Mouse (Mus musculus): Measurements from ENCODE around the gene Lyzl6. TPM values are rescaled to one million over a fixed set of nuclear protein-coding genes. Genes with fewer than 3 reads are reported as not detected.
"Not testable (repeated sequence)": the region's sequence is repeated elsewhere in the genome, so short reads cannot be mapped to it uniquely, and the experiment has no call there.

Lyzl6 gene
- not detected in 2 replicates for polyA plus RNA-seq (2012; rRNA removed)

DNA sequence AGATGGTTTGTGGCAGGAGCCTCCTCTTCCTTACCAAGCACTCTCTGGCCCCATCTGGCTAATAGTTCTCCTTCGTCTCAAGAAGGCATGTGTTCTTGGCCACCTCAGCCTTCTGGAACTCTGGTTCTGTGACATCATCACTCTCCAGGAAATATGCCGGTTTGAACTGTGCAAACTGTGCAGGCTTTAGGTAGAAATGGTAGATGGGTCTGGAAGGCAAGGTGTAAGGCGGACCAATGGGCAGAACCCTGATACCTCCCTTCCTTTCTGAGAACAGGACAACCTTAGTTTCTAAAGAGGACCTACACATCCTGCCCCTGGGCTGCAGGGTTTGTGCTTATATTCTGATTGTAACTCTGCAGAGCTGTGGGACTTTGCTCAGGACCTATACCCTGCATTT, at the start of gene Lyzl6:
Gene Lyzl6, minus strand, starts transcription at position 101 of the 400 bp plus-strand sequence.
- DNase-seq (ENCODE audit: low read depth, low spot score): no peak
- WGBS: 69% methylated on average over 3 of the region's 3 CpGs

- no peak for DNase-seq (ENCODE audit: low read depth, low spot score)
- 81% methylated on average over 6 of the region's 6 CpGs for WGBS
Measured at GRCm38 (mm10) chr11:103686706-103687105, 48.0 kb upstream of the Lyzl6 start.

GRCm38 (mm10) chr11:103685261-103685736, 46.6 kb upstream of the Lyzl6 start:
- DNase-seq (ENCODE audit: low read depth, low spot score): no peak
- 84% methylated on average over 7 of the region's 7 CpGs for WGBS

DNA sequence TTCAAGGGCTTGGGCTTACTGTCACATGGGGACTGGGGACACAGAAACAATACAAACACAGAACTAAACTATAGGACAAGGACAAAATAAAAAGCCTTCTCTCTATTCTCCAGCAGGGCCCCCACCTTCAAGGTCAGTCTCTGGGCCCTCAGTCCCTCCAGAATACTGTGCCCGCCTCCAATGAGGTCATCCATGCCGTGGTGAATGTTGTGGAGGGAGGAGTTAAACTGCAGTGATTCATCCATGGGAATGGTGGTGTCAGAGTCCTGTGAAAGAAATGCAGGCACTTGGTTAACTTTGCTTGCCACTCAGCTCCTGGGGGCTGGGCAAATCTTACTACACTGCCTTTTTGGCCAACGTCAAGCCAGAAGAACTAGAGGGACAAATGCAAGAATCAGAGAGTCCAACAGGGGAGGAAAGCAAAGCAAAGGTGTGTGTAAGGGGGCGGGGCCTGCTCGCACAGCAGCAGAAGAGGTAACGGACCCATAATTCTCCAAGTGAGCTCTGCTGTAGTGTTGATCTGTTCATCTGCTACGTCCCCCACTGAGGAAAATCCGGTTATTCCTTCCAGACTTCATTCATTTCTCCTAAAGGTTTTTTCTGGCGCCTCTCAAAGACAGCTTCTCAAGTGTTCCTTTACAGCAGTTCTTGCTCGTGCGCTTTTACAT, 45.1 kb upstream of the Lyzl6 start:
- no peak for DNase-seq (ENCODE audit: low read depth, low spot score)
- WGBS: 82% methylated on average over 11 of the region's 11 CpGs

DNA sequence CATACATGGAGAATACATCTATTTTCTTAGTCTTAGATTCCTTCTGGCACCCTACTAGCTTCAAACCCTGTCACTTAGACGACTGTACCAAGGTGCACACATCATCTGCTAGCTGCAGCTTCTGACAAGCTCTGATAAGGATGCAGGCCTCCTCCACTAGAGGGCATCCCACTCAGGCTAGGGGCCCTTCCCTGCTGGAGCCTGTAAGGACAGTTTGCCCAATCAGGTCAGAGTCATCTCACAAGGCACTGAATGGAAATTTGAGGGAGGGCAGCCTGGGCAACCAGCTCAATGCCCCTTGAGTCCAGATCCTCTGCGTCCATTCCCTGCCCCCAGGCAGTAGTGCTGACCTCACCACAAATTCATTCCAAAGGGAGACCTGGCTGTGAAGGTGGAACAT, 38.4 kb upstream of the Lyzl6 start:
- WGBS: 44% methylated on average over 2 of the region's 2 CpGs
- not testable (repeated sequence) for DNase-seq (ENCODE audit: low read depth, low spot score)

DNA sequence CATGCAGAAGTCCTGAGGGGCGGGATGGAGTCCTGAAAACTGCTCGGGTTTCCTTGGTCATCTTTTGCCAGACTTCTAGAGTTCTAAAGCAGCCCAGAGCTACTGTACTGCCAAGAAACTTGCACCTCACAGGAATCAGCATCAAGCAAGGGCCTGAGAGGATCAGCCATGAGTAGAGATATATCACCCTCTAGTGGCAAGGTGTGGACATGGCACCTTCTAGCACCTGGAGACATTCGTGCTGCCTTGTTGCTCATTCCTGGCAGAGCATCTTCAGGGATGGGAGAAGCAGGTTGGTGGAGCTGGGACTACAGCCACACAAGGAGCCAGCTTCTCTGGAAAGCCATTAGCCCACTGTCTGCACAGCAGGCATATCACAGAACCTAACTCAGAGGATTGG, 36.9 kb upstream of the Lyzl6 start:
- 45% methylated on average over 3 of the region's 3 CpGs for WGBS
- DNase-seq (ENCODE audit: low read depth, low spot score): no peak

- DNase-seq (ENCODE audit: low read depth, low spot score): no peak
- 68% methylated on average over 13 of the region's 13 CpGs for WGBS
Measured at GRCm38 (mm10) chr11:103666907-103667426, 28.3 kb upstream of the Lyzl6 start.

- no peak for DNase-seq (ENCODE audit: low read depth, low spot score)
- 43% methylated on average over 10 of the region's 10 CpGs for WGBS
Measured at GRCm38 (mm10) chr11:103666181-103666906, 27.7 kb upstream of the Lyzl6 start.

GRCm38 (mm10) chr11:103665695-103666094, 27.0 kb upstream of the Lyzl6 start:
- DNase-seq (ENCODE audit: low read depth, low spot score): no peak
- 36% methylated on average over 1 of the region's 1 CpGs for WGBS

DNA sequence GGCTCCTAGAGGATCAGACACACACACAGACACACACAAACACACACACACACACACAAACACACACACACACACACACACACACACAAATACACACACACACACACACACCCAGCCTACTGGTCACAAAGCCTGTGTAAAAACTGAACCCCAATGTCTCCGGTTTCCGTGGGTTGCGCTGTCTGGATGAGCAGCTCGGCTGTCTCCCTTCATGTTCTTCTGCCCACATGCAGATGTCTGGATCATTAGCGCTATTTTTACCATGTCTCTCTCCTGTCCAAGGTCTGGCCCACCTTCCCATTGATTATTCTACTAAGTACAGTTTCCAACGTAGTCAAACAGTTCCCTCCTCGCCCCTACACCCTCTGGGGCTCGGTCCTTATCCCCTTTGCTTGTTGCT, 24.4 kb upstream of the Lyzl6 start:
- 78% methylated on average over 8 of the region's 8 CpGs for WGBS
- no peak for DNase-seq (ENCODE audit: low read depth, low spot score)

DNA sequence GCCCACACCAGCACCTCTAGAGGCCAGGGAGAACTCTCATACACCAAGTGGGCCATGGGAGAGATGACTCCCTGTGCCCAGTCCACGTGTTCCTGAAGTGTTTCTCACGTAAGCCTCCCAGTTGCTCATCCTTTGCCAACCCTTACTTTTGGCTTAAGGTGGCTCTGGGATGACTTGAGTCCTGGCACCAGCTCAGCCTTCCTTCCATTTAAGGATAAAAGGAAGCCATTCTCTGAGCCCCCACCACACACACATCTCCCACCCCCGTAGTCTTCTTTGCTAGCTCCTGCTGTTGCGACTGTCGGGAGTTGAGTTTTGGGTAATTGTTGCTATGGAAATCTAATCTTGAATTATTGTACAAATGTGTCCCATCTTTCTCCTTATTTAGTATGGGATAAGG, 23.9 kb upstream of the Lyzl6 start:
- DNase-seq (ENCODE audit: low read depth, low spot score): no peak
- WGBS: 70% methylated on average over 5 of the region's 5 CpGs

DNA sequence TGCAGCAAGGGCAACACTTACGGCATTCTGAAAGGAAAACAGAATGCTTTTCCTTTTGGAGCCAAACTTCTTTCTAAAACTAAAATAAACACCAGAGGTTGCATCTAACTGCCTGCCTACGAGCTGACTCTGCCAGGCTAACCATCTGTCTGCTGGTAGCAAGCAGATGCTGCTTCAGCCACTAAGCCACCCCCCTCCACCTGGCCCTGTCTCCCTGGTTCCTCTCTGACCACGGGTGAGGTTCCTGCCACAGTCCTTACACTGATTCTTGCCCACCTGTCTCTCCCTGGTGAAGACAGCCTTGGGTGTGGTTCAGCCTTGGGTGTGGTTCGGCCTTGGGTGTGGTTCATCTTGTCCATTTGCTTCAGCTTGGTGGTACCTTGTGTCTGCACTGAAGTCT, 23.2 kb upstream of the Lyzl6 start:
- 33% methylated on average over 4 of the region's 4 CpGs for WGBS
- DNase-seq (ENCODE audit: low read depth, low spot score): no peak

DNA sequence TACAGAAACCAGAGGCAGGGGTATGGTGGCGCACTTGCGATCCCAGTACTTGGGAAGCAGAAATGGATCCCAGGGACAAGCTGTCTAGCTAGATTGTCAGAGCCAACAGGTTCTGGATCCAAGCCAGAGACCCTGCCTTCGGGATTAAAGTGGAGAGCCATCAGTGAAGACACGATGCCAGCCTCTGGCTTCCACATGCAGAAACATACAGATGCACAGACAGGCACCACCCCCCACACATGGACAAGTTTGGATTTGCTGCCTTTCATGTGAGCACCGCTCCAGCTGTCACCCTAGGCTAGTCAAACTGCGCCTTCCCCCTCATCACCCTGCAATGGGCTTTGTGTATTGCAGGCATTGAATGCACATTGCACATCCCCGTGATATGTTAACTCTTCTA, 19.5 kb upstream of the Lyzl6 start:
- 88% methylated on average over 7 of the region's 7 CpGs for WGBS
- no peak for DNase-seq (ENCODE audit: low read depth, low spot score)

DNA sequence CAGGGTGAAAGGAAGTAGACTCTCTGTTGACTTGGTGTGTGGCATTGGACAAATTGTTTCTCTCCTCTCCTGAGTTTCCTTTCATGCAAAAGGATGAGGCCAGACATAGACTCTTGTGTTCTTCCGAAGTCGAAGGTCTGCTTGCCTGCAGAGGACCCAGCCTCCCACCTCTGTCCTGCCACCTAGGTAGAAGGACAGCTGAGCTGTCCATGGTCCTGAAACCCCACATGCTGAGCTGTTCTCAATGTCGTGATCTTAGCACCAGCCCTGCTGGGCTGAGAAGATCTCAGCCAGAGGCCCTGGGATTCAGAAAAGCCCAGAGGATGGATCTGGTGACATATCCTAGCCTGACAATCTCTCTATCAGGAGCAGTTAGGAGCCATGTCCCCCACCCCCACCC, 17.8 kb upstream of the Lyzl6 start:
- WGBS: 7% methylated on average over 3 of the region's 3 CpGs
- no peak for DNase-seq (ENCODE audit: low read depth, low spot score)

- DNase-seq (ENCODE audit: low read depth, low spot score): peak; percentile 21
- WGBS: 26% methylated on average over 10 of the region's 10 CpGs
Measured at GRCm38 (mm10) chr11:103653359-103653965, 14.8 kb upstream of the Lyzl6 start.

DNA sequence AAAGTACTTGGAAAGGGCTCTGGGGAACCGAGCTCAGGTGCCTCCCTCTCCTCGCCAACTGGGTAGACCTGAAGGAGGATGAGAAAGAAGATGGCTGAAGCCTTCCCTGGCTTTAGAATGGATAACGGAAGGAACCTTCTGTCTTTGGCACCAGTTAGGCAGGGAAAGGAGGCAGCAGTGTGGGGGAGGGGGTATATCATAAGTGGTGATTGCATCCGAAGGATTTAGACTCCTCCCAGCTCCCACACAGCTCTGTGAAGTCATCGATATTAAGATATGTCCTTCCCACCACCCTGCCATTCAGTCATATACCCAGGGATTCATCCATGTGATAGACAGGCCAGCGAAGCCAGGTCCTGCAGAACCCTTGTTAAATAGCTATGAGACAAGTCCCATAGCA, 12.7 kb upstream of the Lyzl6 start:
- no peak for DNase-seq (ENCODE audit: low read depth, low spot score)
- WGBS: 75% methylated on average over 6 of the region's 6 CpGs

DNA sequence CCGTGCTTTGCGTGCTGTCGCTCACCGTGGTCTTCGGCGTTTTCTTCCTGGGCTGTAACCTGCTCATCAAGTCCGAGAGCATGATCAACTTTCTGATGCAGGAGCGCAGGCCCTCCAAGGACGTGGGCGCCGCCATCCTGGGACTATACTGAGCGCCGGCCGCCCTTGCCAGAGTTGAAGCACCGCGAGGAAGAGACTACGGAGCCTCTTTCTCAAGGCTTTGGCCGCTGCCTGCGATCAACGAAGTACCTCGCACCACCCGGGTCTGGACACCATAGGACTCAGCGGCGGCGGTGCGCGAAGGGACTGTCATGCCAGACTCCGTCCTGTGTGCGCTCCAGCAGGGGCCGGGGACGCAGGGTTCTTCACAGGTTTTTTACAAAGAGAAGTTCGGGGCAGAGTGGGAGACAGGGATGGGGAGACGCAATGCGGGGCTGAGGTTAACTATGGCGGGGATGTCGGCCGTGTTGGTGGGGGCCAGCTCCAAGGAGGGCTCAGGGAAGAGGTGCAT, 11.3 kb upstream of the Lyzl6 start:
- DNase-seq (ENCODE audit: low read depth, low spot score): no peak
- 2% methylated on average over 37 of the region's 37 CpGs for WGBS

GRCm38 (mm10) chr11:103649301-103649982, 10.8 kb upstream of the Lyzl6 start, which contains the start of gene Rprml:
TSS of gene Rprml (plus strand) at chr11:103649570.
- 2% methylated on average over 70 of the region's 71 CpGs for WGBS
- no peak for DNase-seq (ENCODE audit: low read depth, low spot score)

DNA sequence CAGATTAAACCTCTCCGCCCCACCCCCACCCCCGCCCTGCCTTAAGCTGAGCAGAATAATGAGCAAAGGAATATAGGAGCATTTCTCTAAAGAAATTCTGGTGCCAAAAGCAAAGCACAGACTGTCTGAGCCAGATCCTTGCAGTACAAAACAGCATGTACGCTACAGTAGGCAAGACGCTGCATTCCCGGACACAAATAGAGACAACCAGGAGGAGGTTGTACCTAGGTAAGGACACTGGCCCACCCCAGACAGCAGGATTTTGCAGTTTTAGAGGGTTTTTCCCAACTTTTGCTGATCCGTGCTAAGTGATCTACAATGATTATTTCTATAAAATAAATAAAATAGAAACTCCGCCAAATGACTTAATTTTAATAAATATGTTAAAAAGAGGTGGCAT, 10.0 kb upstream of the Lyzl6 start:
- no peak for DNase-seq (ENCODE audit: low read depth, low spot score)
- WGBS: 44% methylated on average over 7 of the region's 7 CpGs
